Mouse (Mus musculus): ENCODE measurements around the gene Mapk8ip2. TPM values are rescaled to one million over a fixed set of nuclear protein-coding genes. Genes with fewer than 3 reads are reported as not detected.

Mapk8ip2 gene
- polyA plus RNA-seq, 1 experiment from 2014 or later, result 0.36 TPM

GRCm38 (mm10) chr15:89459821-89460220 lies 6.1 kb downstream of the Mapk8ip2 start:
- Histone ChIP-seq H3K4me3 (ENCODE audit: low read depth, low read length) (no peak overlapping the region), H3K27ac (ENCODE audit: low read depth, low read length) (no peak overlapping the region), H3K36me3 (ENCODE audit: control insufficient read depth, insufficient read depth, low read length) (no peaks in the 10 kb centered on the region), H3K9ac (ENCODE audit: low read depth, low read length) (no peak overlapping the region), H3K4me2 (no peak overlapping the region), H3K9me3 (ENCODE audit: control insufficient read depth, low read length) (no peaks in the 10 kb centered on the region), H3K4me1 (replicated peaks; ENCODE audit: control insufficient read depth, insufficient read depth, low read length) (no peaks in the 10 kb centered on the region), H3K27me3 (replicated peaks; ENCODE audit: control insufficient read depth, insufficient read depth, low read length) (peaks cover 40% of the 10 kb centered on the region)
- ATAC-seq (replicated peaks; ENCODE audit: low FRiP score) (no peak), DNase-seq (ENCODE audit: low spot score) (no peak)
- 77% methylated on average over 7 of the region's 7 CpGs for WGBS

- no peaks in the 10 kb centered on the region for H3K9me3 ChIP-seq (ENCODE audit: control insufficient read depth, low read length)
- H3K36me3 ChIP-seq (ENCODE audit: control insufficient read depth, insufficient read depth, low read length), result no peaks in the 10 kb centered on the region
- WGBS, result 66% methylated on average over 10 of the region's 10 CpGs
- no peaks in the 10 kb centered on the region for H3K4me1 ChIP-seq (replicated peaks; ENCODE audit: control insufficient read depth, insufficient read depth, low read length)
- H3K27ac ChIP-seq (ENCODE audit: low read depth, low read length), result no peak overlapping the region
- no peak for DNase-seq (ENCODE audit: low spot score)
- peaks cover 36% of the 10 kb centered on the region for H3K27me3 ChIP-seq (replicated peaks; ENCODE audit: control insufficient read depth, insufficient read depth, low read length)
- no peak for ATAC-seq (replicated peaks; ENCODE audit: low FRiP score)
- H3K4me3 ChIP-seq (ENCODE audit: low read depth, low read length), result no peak overlapping the region
- H3K4me2 ChIP-seq, result no peak overlapping the region
- H3K9ac ChIP-seq (ENCODE audit: low read depth, low read length), result no peak overlapping the region
These were observed 6.6 kb downstream of the Mapk8ip2 start for GRCm38 (mm10) chr15:89460298-89460697.

GRCm38 (mm10) chr15:89461321-89461720 lies 7.6 kb downstream of the Mapk8ip2 start:
- peaks cover 27% of the 10 kb centered on the region for H3K27me3 ChIP-seq (replicated peaks; ENCODE audit: control insufficient read depth, insufficient read depth, low read length)
- no peak overlapping the region for H3K4me3 ChIP-seq (ENCODE audit: low read depth, low read length)
- no peak for ATAC-seq (replicated peaks; ENCODE audit: low FRiP score)
- no peak for DNase-seq (ENCODE audit: low spot score)
- H3K9ac ChIP-seq (ENCODE audit: low read depth, low read length), result no peak overlapping the region
- H3K4me2 ChIP-seq, result no peak overlapping the region
- WGBS, result 72% methylated on average over 15 of the region's 15 CpGs
- H3K36me3 ChIP-seq (ENCODE audit: control insufficient read depth, insufficient read depth, low read length), result no peaks in the 10 kb centered on the region
- no peak overlapping the region for H3K27ac ChIP-seq (ENCODE audit: low read depth, low read length)
- H3K9me3 ChIP-seq (ENCODE audit: control insufficient read depth, low read length), result no peaks in the 10 kb centered on the region
- H3K4me1 ChIP-seq (replicated peaks; ENCODE audit: control insufficient read depth, insufficient read depth, low read length), result no peaks in the 10 kb centered on the region

DNA sequence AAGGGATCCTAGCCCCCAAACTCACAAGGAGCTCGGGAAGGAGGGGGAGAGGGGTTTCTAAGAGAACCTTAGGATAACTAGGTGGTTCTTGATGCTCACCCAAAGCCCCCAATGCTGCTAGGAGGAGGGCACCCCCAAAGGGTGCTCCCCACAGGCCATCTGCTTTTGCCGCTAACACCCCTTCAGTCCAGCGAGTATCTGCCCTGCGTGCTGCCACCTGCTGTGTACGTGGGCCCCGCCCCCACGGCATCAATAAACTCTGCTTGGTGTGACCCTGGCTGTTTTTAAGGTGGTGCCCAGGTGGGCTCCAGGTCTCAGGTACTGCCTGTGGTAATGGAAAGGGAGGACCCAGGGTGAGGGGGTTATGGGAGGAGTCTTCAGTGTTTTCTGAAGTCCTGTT lies 8.5 kb downstream of the Mapk8ip2 start:
- DNase-seq (ENCODE audit: low spot score), result no peak
- ATAC-seq (replicated peaks; ENCODE audit: low FRiP score), result no peak
- WGBS, result 71% methylated on average over 7 of the region's 7 CpGs

GRCm38 (mm10) chr15:89463334-89464235 lies 9.9 kb downstream of the Mapk8ip2 start:
- DNase-seq (ENCODE audit: low spot score) (no peak), ATAC-seq (replicated peaks; ENCODE audit: low FRiP score) (no peak)
- no peaks in the 10 kb centered on the region for H3K36me3 ChIP-seq (ENCODE audit: control insufficient read depth, insufficient read depth, low read length)
- no peak overlapping the region for H3K9ac ChIP-seq (ENCODE audit: low read depth, low read length)
- no peaks in the 10 kb centered on the region for H3K4me1 ChIP-seq (replicated peaks; ENCODE audit: control insufficient read depth, insufficient read depth, low read length)
- no peak overlapping the region for H3K4me2 ChIP-seq
- H3K9me3 ChIP-seq (ENCODE audit: control insufficient read depth, low read length), result no peaks in the 10 kb centered on the region
- peaks cover 10% of the 10 kb centered on the region for H3K27me3 ChIP-seq (replicated peaks; ENCODE audit: control insufficient read depth, insufficient read depth, low read length)
- no peak overlapping the region for H3K27ac ChIP-seq (ENCODE audit: low read depth, low read length)
- no peak overlapping the region for H3K4me3 ChIP-seq (ENCODE audit: low read depth, low read length)
- 47% methylated on average over 5 of the region's 5 CpGs for WGBS

More for the DNA sequence above, 8.5 kb downstream of the Mapk8ip2 start:
- H3K4me1 ChIP-seq (replicated peaks; ENCODE audit: control insufficient read depth, insufficient read depth, low read length), result no peaks in the 10 kb centered on the region
- no peaks in the 10 kb centered on the region for H3K9me3 ChIP-seq (ENCODE audit: control insufficient read depth, low read length)
- H3K27ac ChIP-seq (ENCODE audit: low read depth, low read length), result no peak overlapping the region
- no peaks in the 10 kb centered on the region for H3K36me3 ChIP-seq (ENCODE audit: control insufficient read depth, insufficient read depth, low read length)
- H3K9ac ChIP-seq (ENCODE audit: low read depth, low read length), result no peak overlapping the region
- H3K4me3 ChIP-seq (ENCODE audit: low read depth, low read length), result no peak overlapping the region
- peaks cover 19% of the 10 kb centered on the region for H3K27me3 ChIP-seq (replicated peaks; ENCODE audit: control insufficient read depth, insufficient read depth, low read length)
- H3K4me2 ChIP-seq, result no peak overlapping the region

- no peaks in the 10 kb centered on the region for H3K4me1 ChIP-seq (replicated peaks; ENCODE audit: control insufficient read depth, insufficient read depth, low read length)
- no peak overlapping the region for H3K4me3 ChIP-seq (ENCODE audit: low read depth, low read length)
- DNase-seq (ENCODE audit: low spot score) (no peak), ATAC-seq (replicated peaks; ENCODE audit: low FRiP score) (no peak)
- H3K27me3 ChIP-seq (replicated peaks; ENCODE audit: control insufficient read depth, insufficient read depth, low read length), result peaks cover 5% of the 10 kb centered on the region; the same call in 1 of the 2 replicates
- 19% methylated on average over 1 of the region's 1 CpGs for WGBS
- no peak overlapping the region for H3K27ac ChIP-seq (ENCODE audit: low read depth, low read length)
- H3K36me3 ChIP-seq (ENCODE audit: control insufficient read depth, insufficient read depth, low read length), result no peaks in the 10 kb centered on the region
- no peaks in the 10 kb centered on the region for H3K9me3 ChIP-seq (ENCODE audit: control insufficient read depth, low read length)
- no peak overlapping the region for H3K4me2 ChIP-seq
- no peak overlapping the region for H3K9ac ChIP-seq (ENCODE audit: low read depth, low read length)
These were observed 11.3 kb downstream of the Mapk8ip2 start for GRCm38 (mm10) chr15:89465052-89465451.

- DNase-seq (ENCODE audit: low spot score) (no peak), ATAC-seq (replicated peaks; ENCODE audit: low FRiP score) (no peak)
- no peaks in the 10 kb centered on the region for H3K4me1 ChIP-seq (replicated peaks; ENCODE audit: control insufficient read depth, insufficient read depth, low read length)
- H3K36me3 ChIP-seq (ENCODE audit: control insufficient read depth, insufficient read depth, low read length), result no peaks in the 10 kb centered on the region
- no peaks in the 10 kb centered on the region for H3K9me3 ChIP-seq (ENCODE audit: control insufficient read depth, low read length)
- no peak overlapping the region for H3K27ac ChIP-seq (ENCODE audit: low read depth, low read length)
- no peak overlapping the region for H3K9ac ChIP-seq (ENCODE audit: low read depth, low read length)
- H3K4me2 ChIP-seq, result no peak overlapping the region
- no peak overlapping the region for H3K4me3 ChIP-seq (ENCODE audit: low read depth, low read length)
- 32% methylated on average over 2 of the region's 2 CpGs for WGBS
- H3K27me3 ChIP-seq (replicated peaks; ENCODE audit: control insufficient read depth, insufficient read depth, low read length), result no peaks in the 10 kb centered on the region
These were observed 14.9 kb downstream of the Mapk8ip2 start for GRCm38 (mm10) chr15:89468577-89468976.

DNA sequence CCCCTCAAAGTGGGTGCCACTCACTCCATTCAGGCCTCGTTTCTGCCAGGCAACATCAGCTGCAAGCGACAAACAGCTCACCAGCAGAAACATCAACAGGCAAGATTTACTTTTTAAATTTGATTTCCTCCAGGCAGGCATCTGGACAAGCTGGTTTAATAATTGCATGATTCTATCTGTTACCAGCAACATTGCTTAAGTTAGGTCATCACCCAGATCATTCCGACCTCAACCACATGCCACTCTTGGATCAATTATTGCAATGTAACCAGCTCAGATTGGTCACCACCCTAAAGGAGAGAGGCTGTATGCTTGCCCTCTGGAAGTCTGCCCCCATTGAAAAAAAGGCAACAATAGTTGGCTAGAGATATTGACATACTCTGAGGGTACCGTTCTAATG lies 17.8 kb downstream of the Mapk8ip2 start:
- WGBS, result 87% methylated on average over 4 of the region's 4 CpGs

GRCm38 (mm10) chr15:89473370-89473769 lies 19.7 kb downstream of the Mapk8ip2 start:
- WGBS, result 78% methylated on average over 9 of the region's 9 CpGs

More for the DNA sequence above, 17.8 kb downstream of the Mapk8ip2 start:
- ATAC-seq (replicated peaks; ENCODE audit: low FRiP score), result no peak
- no peak overlapping the region for H3K4me2 ChIP-seq
- H3K9me3 ChIP-seq (ENCODE audit: control insufficient read depth, low read length), result no peaks in the 10 kb centered on the region
- no peaks in the 10 kb centered on the region for H3K36me3 ChIP-seq (ENCODE audit: control insufficient read depth, insufficient read depth, low read length)
- peaks cover 6% of the 10 kb centered on the region for H3K4me1 ChIP-seq (replicated peaks; ENCODE audit: control insufficient read depth, insufficient read depth, low read length)
- H3K9ac ChIP-seq (ENCODE audit: low read depth, low read length), result no peak overlapping the region
- H3K27ac ChIP-seq (ENCODE audit: low read depth, low read length), result no peak overlapping the region
- no peak for DNase-seq (ENCODE audit: low spot score)
- no peak overlapping the region for H3K4me3 ChIP-seq (ENCODE audit: low read depth, low read length)
- H3K27me3 ChIP-seq (replicated peaks; ENCODE audit: control insufficient read depth, insufficient read depth, low read length), result no peaks in the 10 kb centered on the region

More at GRCm38 (mm10) chr15:89473370-89473769, 19.7 kb downstream of the Mapk8ip2 start:
- ATAC-seq (replicated peaks; ENCODE audit: low FRiP score) (no peak), DNase-seq (ENCODE audit: low spot score) (no peak)
- H3K4me3 ChIP-seq (ENCODE audit: low read depth, low read length), result no peak overlapping the region
- H3K9me3 ChIP-seq (ENCODE audit: control insufficient read depth, low read length), result no peaks in the 10 kb centered on the region
- no peak overlapping the region for H3K27ac ChIP-seq (ENCODE audit: low read depth, low read length)
- peaks cover 15% of the 10 kb centered on the region for H3K4me1 ChIP-seq (replicated peaks; ENCODE audit: control insufficient read depth, insufficient read depth, low read length)
- H3K9ac ChIP-seq (ENCODE audit: low read depth, low read length), result no peak overlapping the region
- no peaks in the 10 kb centered on the region for H3K36me3 ChIP-seq (ENCODE audit: control insufficient read depth, insufficient read depth, low read length)
- H3K27me3 ChIP-seq (replicated peaks; ENCODE audit: control insufficient read depth, insufficient read depth, low read length), result no peaks in the 10 kb centered on the region
- no peak overlapping the region for H3K4me2 ChIP-seq
